Mouse (Mus musculus): ENCODE data around the gene Scpep1.

GRCm38 (mm10) chr11:88950640-88951250 is 4.5 kb downstream of the Scpep1 start:
- no peak for TF ChIP-seq CTCF (IDR thresholded peaks at IDR 0.05; ENCODE audit: low read depth)
- TF ChIP-seq EP300 (optimal IDR thresholded peaks at IDR 0.05): no peak

Data from stomach, postnatal 0 days (tissue).